Mouse (Mus musculus): ENCODE data around the gene Psme2.

DNA sequence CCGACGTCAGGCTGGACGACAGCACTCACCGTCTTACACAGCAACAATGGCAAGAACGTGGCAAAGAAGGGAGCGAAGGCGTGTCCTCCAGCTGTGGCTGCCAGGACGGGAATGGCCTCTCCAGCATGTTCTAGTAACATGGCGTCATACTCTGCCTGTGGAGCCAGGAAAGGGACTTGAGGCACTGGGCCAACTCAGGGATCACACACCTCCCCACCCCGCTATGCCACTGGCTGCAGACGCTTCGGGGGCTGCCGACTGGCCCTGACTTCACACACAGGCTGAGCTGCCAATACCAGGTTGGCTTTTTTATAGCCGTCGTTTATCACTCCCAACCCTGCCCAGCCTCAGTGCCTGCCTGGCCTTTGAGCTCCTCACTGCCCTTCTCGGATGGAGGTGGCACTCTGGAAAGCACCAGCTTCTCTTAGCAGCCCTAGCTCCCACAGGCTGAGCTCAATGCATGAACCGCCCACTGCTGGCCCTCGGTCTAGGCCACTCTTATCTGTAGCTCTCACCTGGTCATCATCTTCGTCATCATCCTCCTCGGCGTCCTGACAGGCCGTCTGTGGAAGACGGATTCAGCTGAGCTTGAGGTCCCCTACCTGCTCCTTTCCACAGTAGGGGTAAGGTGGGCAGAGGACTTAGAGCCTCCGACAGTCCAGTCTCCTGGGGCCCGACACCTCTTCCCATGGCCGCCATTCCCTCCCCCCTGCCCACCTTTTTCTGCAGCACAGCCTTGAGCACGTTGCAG is 37.3 kb upstream of the Psme2 start:
- no peak for TF ChIP-seq FLI1 (IDR thresholded peaks at IDR 0.05; ENCODE audit: low read length)
- no peak for TF ChIP-seq GATA1 (IDR thresholded peaks at IDR 0.05; ENCODE audit: borderline replicate concordance, low read length)

Data from megakaryocyte, embryonic 14.5 days (primary cell).